Mouse (Mus musculus): ENCODE data around the gene Myadm.
"Not testable (repeated sequence)": the region's sequence is repeated elsewhere in the genome, so short reads cannot be mapped to it uniquely, and the experiment has no call there.

Myadm gene

GRCm38 (mm10) chr7:3288976-3289970 is at the start of gene Myadm, which contains the start of gene Prkcg:
Gene Myadm (plus strand): TSS chr7:3289080.
Gene Prkcg (plus strand): TSS chr7:3289179.
- peak in 1 of 2 experiments; percentile 48 for DNase-seq (ENCODE audit: low spot score in 2 of 2)

- no peak for DNase-seq (ENCODE audit: low spot score in 2 of 2)
Measured at GRCm38 (mm10) chr7:3239193-3239592, 49.7 kb upstream of the Myadm start.

GRCm38 (mm10) chr7:3260701-3261100 is 28.2 kb upstream of the Myadm start:
- DNase-seq (ENCODE audit: low spot score in 2 of 2): no peak

DNA sequence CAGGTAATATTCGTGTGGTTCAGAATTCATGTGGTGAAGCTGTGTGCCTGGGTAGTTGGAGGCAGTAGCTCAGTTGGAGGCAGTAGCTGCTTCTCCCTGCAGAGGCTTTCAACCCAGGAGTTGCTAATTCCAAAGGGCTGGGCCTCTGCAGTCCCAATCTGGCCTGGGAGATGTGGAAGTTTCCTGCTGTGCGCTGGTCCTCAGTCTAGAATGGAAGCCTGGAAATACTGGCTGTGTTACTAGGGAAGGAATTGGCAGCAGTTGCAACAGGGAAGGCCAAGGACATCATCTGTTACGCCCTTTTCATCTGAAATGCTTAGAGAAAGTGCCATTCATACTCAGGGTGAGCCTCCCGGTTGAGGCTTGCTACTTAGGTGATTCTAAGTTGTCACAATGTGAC is 27.4 kb upstream of the Myadm start:
- DNase-seq (ENCODE audit: low spot score in 2 of 2): no peak

DNA sequence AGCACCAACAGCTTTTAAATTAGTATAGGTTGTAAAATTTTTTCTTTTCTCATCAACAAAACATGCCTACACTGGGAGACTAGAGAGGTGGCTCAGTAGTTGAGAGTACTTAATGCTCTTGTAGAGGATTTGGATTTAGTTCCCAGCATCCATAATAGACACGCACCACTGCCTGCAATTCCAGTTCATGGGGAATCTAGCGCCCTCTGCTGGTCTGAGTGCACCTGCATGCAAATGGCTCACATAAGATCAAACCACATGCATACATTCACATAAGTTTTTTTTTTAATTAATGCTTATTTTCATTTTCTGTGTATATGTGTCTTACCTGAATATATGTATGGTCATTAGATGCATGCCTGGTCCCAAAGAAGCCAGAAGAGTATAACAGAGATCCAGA is 26.1 kb upstream of the Myadm start:
- DNase-seq (ENCODE audit: low spot score in 2 of 2): no peak

DNA sequence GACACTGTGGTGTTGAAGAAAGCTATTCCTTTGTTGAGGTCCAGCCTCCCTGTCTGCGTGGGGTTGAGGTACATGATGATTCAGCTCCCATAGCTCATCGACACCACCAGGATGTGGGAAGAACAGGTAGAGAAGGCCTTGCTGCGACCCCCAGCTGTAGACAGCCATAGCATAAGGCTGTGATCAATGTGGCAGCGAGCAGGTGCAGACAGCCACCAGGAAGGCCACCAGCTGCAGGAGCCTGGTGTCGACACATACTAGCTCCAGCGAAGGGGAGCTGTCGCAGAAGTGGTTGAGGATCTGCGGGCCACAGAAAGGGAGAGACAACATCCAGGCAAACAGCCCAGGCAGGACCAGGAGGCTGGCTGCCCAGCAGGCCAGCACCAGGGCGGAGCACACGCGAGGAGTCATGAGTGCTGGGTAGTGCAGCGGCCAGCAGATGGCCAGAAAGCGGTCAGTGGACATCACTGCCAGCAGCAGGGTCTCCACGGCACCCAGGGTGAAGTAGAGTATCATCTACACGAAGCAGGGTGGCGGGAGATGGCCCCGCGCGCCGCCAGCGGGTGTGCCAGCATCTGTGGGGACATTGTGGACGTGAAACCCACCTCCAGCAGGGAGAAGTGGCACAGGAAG is 24.4 kb upstream of the Myadm start:
- no peak for DNase-seq (ENCODE audit: low spot score in 2 of 2)

- DNase-seq (ENCODE audit: low spot score in 2 of 2): no peak
Measured at GRCm38 (mm10) chr7:3265311-3265710, 23.6 kb upstream of the Myadm start.

GRCm38 (mm10) chr7:3267261-3267660 is 21.6 kb upstream of the Myadm start:
- DNase-seq (ENCODE audit: low spot score in 2 of 2): no peak

GRCm38 (mm10) chr7:3267888-3268287 is 21.0 kb upstream of the Myadm start:
- no peak for DNase-seq (ENCODE audit: low spot score in 2 of 2)

GRCm38 (mm10) chr7:3268291-3268690 is 20.6 kb upstream of the Myadm start:
- no peak for DNase-seq (ENCODE audit: low spot score in 2 of 2)

GRCm38 (mm10) chr7:3272206-3272605 is 16.7 kb upstream of the Myadm start:
- DNase-seq (ENCODE audit: low spot score in 2 of 2): no peak

- DNase-seq (ENCODE audit: low spot score in 2 of 2): no peak
Measured at GRCm38 (mm10) chr7:3275455-3276170, 13.3 kb upstream of the Myadm start.

- DNase-seq (ENCODE audit: low spot score in 2 of 2): not testable (repeated sequence)
Measured at GRCm38 (mm10) chr7:3276781-3277180, 12.1 kb upstream of the Myadm start.

DNA sequence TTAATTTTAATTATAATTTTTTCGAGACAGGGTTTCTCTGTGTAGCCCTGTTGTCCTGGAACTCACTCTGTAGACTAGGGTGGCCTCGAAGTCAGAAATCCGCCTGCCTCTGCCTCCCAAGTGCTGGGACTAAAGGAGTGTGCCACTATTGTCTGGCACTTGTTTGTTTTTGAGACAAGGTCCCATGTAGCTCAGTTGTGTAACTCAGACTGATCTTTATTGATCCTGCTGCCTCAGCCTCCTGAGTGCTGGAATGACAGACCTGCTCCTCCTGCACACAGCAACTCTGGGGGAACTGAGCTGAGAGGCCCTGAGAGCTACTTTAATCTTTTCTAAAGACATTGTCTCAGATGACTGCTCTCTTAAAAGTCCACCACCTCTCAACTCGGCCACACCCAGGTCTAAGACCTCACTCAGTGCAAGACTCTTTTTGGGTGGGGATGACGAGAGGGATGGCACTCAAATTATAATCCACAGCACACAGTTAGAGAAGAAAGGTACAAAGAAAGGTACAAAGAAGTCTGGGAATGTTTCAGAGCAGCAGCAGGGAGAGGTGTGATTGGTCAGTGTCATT is 8.7 kb upstream of the Myadm start:
- no peak for DNase-seq (ENCODE audit: low spot score in 2 of 2)

DNA sequence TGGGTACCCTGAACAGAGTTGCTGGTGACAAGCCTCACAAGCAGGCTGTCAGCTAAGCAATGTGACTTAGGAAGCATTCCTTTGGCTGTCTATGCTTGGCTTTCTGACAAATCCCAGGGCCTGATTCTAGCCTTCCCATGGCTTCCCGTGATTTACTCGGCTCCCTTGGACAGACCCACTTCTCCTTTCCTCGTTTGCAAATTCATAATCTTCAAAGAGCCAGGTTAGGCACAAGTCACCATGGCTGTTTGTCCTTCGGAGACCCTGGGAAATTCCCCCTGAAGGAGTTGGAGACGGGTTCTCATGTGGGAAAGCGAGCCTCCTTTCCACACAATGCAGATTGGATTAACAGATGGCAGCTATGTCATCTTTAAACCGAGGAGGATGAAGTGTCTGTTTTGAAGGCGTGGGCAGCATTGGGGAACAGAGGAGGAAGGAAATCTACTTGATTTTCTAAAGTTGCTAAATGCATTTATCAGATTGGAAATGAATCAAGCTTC is 8.2 kb upstream of the Myadm start:
- DNase-seq (ENCODE audit: low spot score in 2 of 2): no peak

DNA sequence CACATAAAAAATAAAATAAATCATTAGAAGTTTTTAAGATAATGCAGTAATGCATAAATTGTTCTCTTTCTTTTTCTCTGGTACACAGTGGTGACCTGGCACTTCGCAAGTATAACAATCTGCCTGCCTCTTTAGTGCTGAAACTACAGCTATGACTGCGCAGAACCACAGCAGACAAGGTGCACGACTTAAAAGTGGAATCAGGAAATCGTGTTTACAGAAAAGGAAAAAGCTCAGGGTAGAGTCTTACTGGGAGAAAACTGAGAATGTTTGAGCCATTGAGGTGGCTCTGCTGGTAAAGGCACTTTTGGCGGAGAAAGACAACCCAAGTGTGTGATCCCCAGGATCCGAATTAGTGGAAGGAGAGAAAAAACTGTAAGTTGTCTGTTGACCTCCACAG is 7.1 kb upstream of the Myadm start:
- DNase-seq (ENCODE audit: low spot score in 2 of 2): no peak

- no peak for DNase-seq (ENCODE audit: low spot score in 2 of 2)
Measured at GRCm38 (mm10) chr7:3283081-3283875, 5.6 kb upstream of the Myadm start.

GRCm38 (mm10) chr7:3284604-3285003 is 4.3 kb upstream of the Myadm start:
- no peak for DNase-seq (ENCODE audit: low spot score in 2 of 2)

DNA sequence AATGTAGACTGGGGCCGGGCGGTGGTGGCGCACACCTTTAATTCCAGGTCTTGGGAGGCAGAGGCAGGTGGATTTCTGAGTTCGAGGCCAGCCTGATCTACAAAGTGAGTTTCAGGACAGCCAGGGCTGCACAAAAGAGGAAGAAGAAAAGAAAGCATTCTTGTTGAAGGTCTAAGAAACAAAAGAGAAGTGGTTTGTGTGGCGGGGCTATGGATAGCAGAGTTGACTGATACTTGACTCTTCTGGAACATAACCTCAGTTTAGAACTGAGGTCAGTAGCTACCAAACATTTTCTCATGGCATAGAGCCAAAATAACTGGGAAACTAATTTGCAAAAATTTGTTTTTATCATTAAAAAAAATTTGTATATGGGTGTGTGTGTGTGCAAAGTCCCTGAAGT is 2.8 kb upstream of the Myadm start:
- no peak for DNase-seq (ENCODE audit: low spot score in 2 of 2)

- no peak for DNase-seq (ENCODE audit: low spot score in 2 of 2)
Measured at GRCm38 (mm10) chr7:3287186-3287585, 1.7 kb upstream of the Myadm start.
